Mouse (Mus musculus) erythroblast, embryonic 14.5 days (primary cell): Measurements from ENCODE around the gene Btbd9. TPM values are rescaled to one million over a fixed set of nuclear protein-coding genes. Genes with fewer than 3 reads are reported as not detected.

Experiments
- H3K27me3 ChIP-seq: 2 replicates; pipeline ENCODE4 v1.6.1; 2012; ENCODE audit warnings: inconsistent platforms; ENCODE audit not compliant: control insufficient read depth
- H3K36me3 ChIP-seq: 2 replicates; pipeline ENCODE4 v1.6.1; 2012; ENCODE audit warnings: mild to moderate bottlenecking, inconsistent platforms; ENCODE audit not compliant: control insufficient read depth
- H3K4me1 ChIP-seq: 2 replicates; pipeline ENCODE4 v1.6.1; 2012; ENCODE audit warnings: inconsistent platforms; ENCODE audit not compliant: control insufficient read depth
- H3K4me3 ChIP-seq: replicated peaks from 2 replicates; pipeline ENCODE3; 2012; ENCODE audit warnings: moderate library complexity, mild to moderate bottlenecking, inconsistent platforms
- H3K9me3 ChIP-seq: 2 replicates; pipeline ENCODE4 v1.6.1; 2012; ENCODE audit warnings: low read length, inconsistent platforms, mixed read lengths; ENCODE audit not compliant: control insufficient read depth
- GATA1 ChIP-seq: IDR thresholded peaks from 2 replicates; pipeline ENCODE4 v1.6.1; 2012; ENCODE audit warnings: low read length, inconsistent platforms, mixed read lengths
- TAL1 ChIP-seq: IDR thresholded peaks from 3 replicates; pipeline ENCODE4 v1.6.1; 2012; ENCODE audit warnings: low read length, inconsistent platforms, mixed read lengths
- polyA plus RNA-seq: library from polyadenylated mRNA; stranded (reverse); fragments of >175 nt; gene quantifications from 2 replicates; pipeline ENCODE4 v1.2.3, GENCODE M21; 2012

Gene Btbd9
- polyA plus RNA-seq, 1 experiment: 0.26 TPM

- H3K36me3 ChIP-seq: no peaks in the 10 kb centered on the region
- H3K4me1 ChIP-seq: no peaks in the 10 kb centered on the region
- no peaks in the 10 kb centered on the region for H3K27me3 ChIP-seq
- H3K9me3 ChIP-seq: no peaks in the 10 kb centered on the region
- H3K4me3 ChIP-seq: no peak overlapping the region
- TF ChIP-seq TAL1 (no peak), GATA1 (no peak)
These were observed 116.6 kb downstream of the Btbd9 start for GRCm38 (mm10) chr17:30459706-30460105.

GRCm38 (mm10) chr17:30458926-30459325, 117.4 kb downstream of the Btbd9 start:
- no peaks in the 10 kb centered on the region for H3K9me3 ChIP-seq
- TF ChIP-seq GATA1 (no peak), TAL1 (no peak)
- H3K36me3 ChIP-seq: no peaks in the 10 kb centered on the region
- no peaks in the 10 kb centered on the region for H3K27me3 ChIP-seq
- no peaks in the 10 kb centered on the region for H3K4me1 ChIP-seq
- H3K4me3 ChIP-seq: no peak overlapping the region

GRCm38 (mm10) chr17:30458301-30458700, 118.0 kb downstream of the Btbd9 start:
- no peaks in the 10 kb centered on the region for H3K9me3 ChIP-seq
- H3K27me3 ChIP-seq: no peaks in the 10 kb centered on the region
- no peaks in the 10 kb centered on the region for H3K36me3 ChIP-seq
- H3K4me1 ChIP-seq: no peaks in the 10 kb centered on the region
- H3K4me3 ChIP-seq: no peak overlapping the region
- TF ChIP-seq GATA1 (no peak), TAL1 (no peak)

- Histone ChIP-seq H3K27me3 (no peaks in the 10 kb centered on the region), H3K4me3 (no peak overlapping the region), H3K4me1 (no peaks in the 10 kb centered on the region), H3K36me3 (no peaks in the 10 kb centered on the region), H3K9me3 (no peaks in the 10 kb centered on the region)
- no peak for TF ChIP-seq GATA1
- no peak for TF ChIP-seq TAL1
These were observed 118.8 kb downstream of the Btbd9 start for GRCm38 (mm10) chr17:30457486-30457885.

GRCm38 (mm10) chr17:30456293-30456692, 120.0 kb downstream of the Btbd9 start:
- H3K36me3 ChIP-seq: no peaks in the 10 kb centered on the region
- H3K9me3 ChIP-seq: no peaks in the 10 kb centered on the region
- no peaks in the 10 kb centered on the region for H3K4me1 ChIP-seq
- H3K4me3 ChIP-seq: no peak overlapping the region
- TF ChIP-seq TAL1: no peak
- no peak for TF ChIP-seq GATA1
- no peaks in the 10 kb centered on the region for H3K27me3 ChIP-seq

- no peaks in the 10 kb centered on the region for H3K27me3 ChIP-seq
- no peaks in the 10 kb centered on the region for H3K4me1 ChIP-seq
- no peak overlapping the region for H3K4me3 ChIP-seq
- H3K9me3 ChIP-seq: no peaks in the 10 kb centered on the region
- TF ChIP-seq TAL1 (no peak), GATA1 (no peak)
- no peaks in the 10 kb centered on the region for H3K36me3 ChIP-seq
These were observed 121.4 kb downstream of the Btbd9 start for GRCm38 (mm10) chr17:30454862-30455243.

GRCm38 (mm10) chr17:30454155-30454861, 122.0 kb downstream of the Btbd9 start:
- H3K27me3 ChIP-seq: no peaks in the 10 kb centered on the region
- TF ChIP-seq TAL1 (no peak), GATA1 (no peak)
- H3K4me3 ChIP-seq: no peak overlapping the region
- H3K36me3 ChIP-seq: no peaks in the 10 kb centered on the region
- no peaks in the 10 kb centered on the region for H3K9me3 ChIP-seq
- H3K4me1 ChIP-seq: no peaks in the 10 kb centered on the region

GRCm38 (mm10) chr17:30453272-30453671, 123.0 kb downstream of the Btbd9 start:
- Histone ChIP-seq H3K9me3 (no peaks in the 10 kb centered on the region), H3K27me3 (no peaks in the 10 kb centered on the region), H3K4me3 (no peak overlapping the region), H3K4me1 (no peaks in the 10 kb centered on the region), H3K36me3 (no peaks in the 10 kb centered on the region)
- TF ChIP-seq GATA1: no peak
- TF ChIP-seq TAL1: no peak

GRCm38 (mm10) chr17:30452363-30452762, 123.9 kb downstream of the Btbd9 start:
- Histone ChIP-seq H3K4me1 (no peaks in the 10 kb centered on the region), H3K27me3 (no peaks in the 10 kb centered on the region), H3K4me3 (no peak overlapping the region), H3K9me3 (no peaks in the 10 kb centered on the region), H3K36me3 (no peaks in the 10 kb centered on the region)
- TF ChIP-seq TAL1 (no peak), GATA1 (no peak)

GRCm38 (mm10) chr17:30448562-30448961, 127.7 kb downstream of the Btbd9 start:
- no peak for TF ChIP-seq TAL1
- TF ChIP-seq GATA1: no peak
- Histone ChIP-seq H3K36me3 (no peaks in the 10 kb centered on the region), H3K4me1 (no peaks in the 10 kb centered on the region), H3K9me3 (no peaks in the 10 kb centered on the region), H3K4me3 (no peak overlapping the region), H3K27me3 (no peaks in the 10 kb centered on the region)
